8 mouse cellular contexts compared by ENCODE assay signal in genomic region chr4:143161619-143162479, GRCm38 (mm10). TPM values are rescaled to one million over a fixed set of nuclear protein-coding genes. Genes with fewer than 3 reads are reported as not detected.
A peak's percentile ranks its signal among the peaks of the same experiment; 100 is the strongest.
DNase-seq lines count a peak whose midpoint lies in the region; ATAC-seq lines count a peak whose summit lies in the region.

No protein-coding gene starts in this region.

- H3K9ac ChIP-seq in heart, embryonic 13.5 days = peak overlapping the region; percentile 96
- peak overlapping the region; percentile 83 for H3K9ac ChIP-seq in liver, embryonic 12.5 days
- peak overlapping the region; percentile 73 for H3K9ac ChIP-seq in stomach, embryonic 15.5 days

- no peaks in the 10 kb centered on the region for H3K9me3 ChIP-seq in heart, embryonic 13.5 days
- H3K9me3 ChIP-seq in liver, embryonic 12.5 days (replicated peaks) = no peaks in the 10 kb centered on the region
- no peaks in the 10 kb centered on the region for H3K9me3 ChIP-seq in stomach, embryonic 15.5 days

- H3K4me3 ChIP-seq in brown adipose tissue, adult 24 weeks (ENCODE audit: insufficient read depth, low read depth, low read length) = peak overlapping the region; percentile 89
- H3K4me3 ChIP-seq in heart, embryonic 13.5 days = peak overlapping the region; percentile 93
- peak overlapping the region; percentile 80 for H3K4me3 ChIP-seq in liver, embryonic 12.5 days
- H3K4me3 ChIP-seq in stomach, embryonic 15.5 days (replicated peaks) = peak overlapping the region; percentile 81

- peaks cover 15% of the 10 kb centered on the region for H3K36me3 ChIP-seq in heart, embryonic 13.5 days
- H3K36me3 ChIP-seq in liver, embryonic 12.5 days = peaks cover 38% of the 10 kb centered on the region
- H3K36me3 ChIP-seq in stomach, embryonic 15.5 days = no peaks in the 10 kb centered on the region

- peaks cover 16% of the 10 kb centered on the region for H3K4me1 ChIP-seq in brown adipose tissue, adult 24 weeks (ENCODE audit: control insufficient read depth, insufficient read depth, insufficient read length, low read length)
- peaks cover 50% of the 10 kb centered on the region for H3K4me1 ChIP-seq in heart, embryonic 13.5 days
- H3K4me1 ChIP-seq in liver, embryonic 12.5 days = peaks cover 47% of the 10 kb centered on the region
- H3K4me1 ChIP-seq in stomach, embryonic 15.5 days = peaks cover 12% of the 10 kb centered on the region; the same call in 1 of the 2 replicates

- H3K27ac ChIP-seq in brown adipose tissue, adult 24 weeks (replicated peaks; ENCODE audit: low read depth, low read length) = peak overlapping the region; percentile 91
- peak overlapping the region; percentile 99 for H3K27ac ChIP-seq in heart, embryonic 13.5 days (replicated peaks)
- H3K27ac ChIP-seq in liver, embryonic 12.5 days = peak overlapping the region; percentile 97
- H3K27ac ChIP-seq in stomach, embryonic 15.5 days = peak overlapping the region; percentile 99

- no peaks in the 10 kb centered on the region for H3K27me3 ChIP-seq in heart, embryonic 13.5 days (replicated peaks)
- no peaks in the 10 kb centered on the region for H3K27me3 ChIP-seq in liver, embryonic 12.5 days (replicated peaks)
- H3K27me3 ChIP-seq in stomach, embryonic 15.5 days (replicated peaks) = no peaks in the 10 kb centered on the region

- peak; percentile 99 for DNase-seq in CD4-positive, CD25-positive, alpha-beta regulatory T cell, adult 2 months (ENCODE audit: low read depth, low spot score)
- DNase-seq in fat pad, adult 2 months (ENCODE audit: extremely low read depth, low read depth, low spot score) = peak; percentile 69
- DNase-seq in kidney, postnatal 10 days = peak; percentile 99
- DNase-seq in natural killer cell, adult 2 months (ENCODE audit: low spot score in 2 of 2) = peak; percentile 98 to 99

- under 1% methylated on average over 94 of the region's 102 CpGs for WGBS in heart, embryonic 13.5 days
- WGBS in liver, embryonic 12.5 days (ENCODE audit: insufficient replicate concordance) = under 1% methylated on average over 101 of the region's 102 CpGs
- under 1% methylated on average over 101 of the region's 102 CpGs for WGBS in stomach, embryonic 15.5 days

- peak; percentile 98 for ATAC-seq in heart, embryonic 13.5 days (ENCODE audit: extremely low read depth, insufficient number of reproducible peaks, low FRiP score, low TSS enrichment)
- ATAC-seq in liver, embryonic 12.5 days = peak; percentile 98
- ATAC-seq in stomach, embryonic 15.5 days (ENCODE audit: insufficient read depth, low FRiP score, low read depth) = peak; percentile 99

- H3K4me2 ChIP-seq in heart, embryonic 13.5 days = peak overlapping the region; percentile 82
- H3K4me2 ChIP-seq in liver, embryonic 12.5 days = peak overlapping the region; percentile 83
- peak overlapping the region; percentile 57 for H3K4me2 ChIP-seq in stomach, embryonic 15.5 days

RNA-seq across cellular contexts. Expression of gene Prdm2, which starts 50.9 kb away (rescaled TPM):
- 9.8 and 10.1 TPM in 2 replicates for polyA plus RNA-seq in brown adipose tissue, adult 24 weeks (2012; ENCODE audit: insufficient read depth, insufficient read length, missing spikeins)
- polyA plus RNA-seq in heart, embryonic 13.5 days (2015; fragmentation: Nextera tagmentation; extraction: Ambion mirVana) = 7.0 and 7.5 TPM in 2 replicates
- 5.2 and 6.2 TPM in 2 replicates for polyA plus RNA-seq in liver, embryonic 12.5 days (2016; fragmentation: Nextera tagmentation; extraction: Ambion mirVana)
- 11.1 and 11.6 TPM in 2 replicates for polyA plus RNA-seq in stomach, embryonic 15.5 days (2015; fragmentation: Nextera tagmentation; extraction: Ambion mirVana)

Comparison
In these comparisons a context has a peak if more than half of its experiments do, and no peak if none do; other contexts are left out.
1. Peak in every context shown above with its lines: DNase-seq, ATAC-seq, H3K4me3 ChIP-seq and H3K27ac ChIP-seq.